Mouse (Mus musculus) embryonic fibroblast, embryonic 13.5 days (primary cell): ENCODE measurements at regions not wholly inside any gene's neighbourhood (a gene's known extent, or its start where the extent isn't known, plus 50 kb on each side); places are given as distances from the start of the nearest gene placed in this dataset.

Experiments used
- CTCF ChIP-seq: IDR thresholded peaks from 2 replicates; pipeline ENCODE4 v1.5.1; 2011; ENCODE audit warnings: mild to moderate bottlenecking, control low read depth, low read length, moderate library complexity, borderline replicate concordance; ENCODE audit not compliant: insufficient read depth
- POLR2A ChIP-seq: IDR thresholded peaks from 2 replicates; pipeline ENCODE4 v1.6.1; 2011; ENCODE audit warnings: low read depth, mild to moderate bottlenecking, control low read depth, low read length, moderate library complexity

DNA sequence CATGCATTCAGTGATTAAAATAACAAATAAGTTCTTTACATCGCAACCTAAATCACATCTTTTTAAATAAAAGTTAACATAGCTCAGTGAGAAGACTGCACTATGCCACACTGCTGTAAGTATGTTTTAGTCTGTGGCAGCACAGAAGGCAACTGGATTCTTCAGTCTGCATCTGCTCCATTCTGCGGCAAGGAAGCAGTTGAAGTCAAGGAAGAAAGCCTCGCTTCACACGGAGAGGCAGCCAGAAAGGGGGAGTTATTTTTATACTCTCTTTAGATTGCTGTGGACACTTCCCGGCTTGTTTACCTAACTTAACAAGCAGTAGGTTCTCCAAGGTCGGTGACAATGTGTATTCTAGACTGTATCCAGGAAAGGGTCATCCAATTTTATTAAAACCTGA lies 77.7 kb downstream of the Skor1 start:
- TF ChIP-seq CTCF (no peak), POLR2A (no peak)
